Mouse (Mus musculus): ENCODE data around the gene Dock4. TPM values are rescaled to one million over a fixed set of nuclear protein-coding genes. Genes with fewer than 3 reads are reported as not detected.
A peak's percentile ranks its signal among the peaks of the same experiment; 100 is the strongest.

Dock4 gene
- polyA plus RNA-seq, 1 experiment from 2014 or later, result 0.61 TPM

DNA sequence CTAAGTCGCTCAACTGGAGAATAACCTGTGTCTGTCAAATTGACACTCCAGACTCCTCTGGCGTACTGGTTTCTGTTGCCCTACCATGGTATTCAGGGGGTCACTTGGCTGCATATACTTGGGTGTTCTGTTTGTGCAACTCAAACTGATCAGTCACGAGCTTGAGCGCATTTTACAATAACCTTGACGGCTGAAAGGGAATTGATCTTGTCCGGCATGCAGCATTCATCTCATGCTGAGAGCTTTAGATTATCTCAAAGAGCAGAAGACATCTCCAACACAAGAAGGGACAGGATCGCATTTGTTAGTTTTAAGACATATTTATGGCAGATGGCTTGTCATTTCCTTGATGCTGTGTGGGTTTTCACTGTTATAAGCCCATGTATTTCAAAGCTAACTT is 67.2 kb downstream of the Dock4 start:
- no peaks in the 10 kb centered on the region for H3K27me3 ChIP-seq
- no peak overlapping the region for H3K27ac ChIP-seq
- no peaks in the 10 kb centered on the region for H3K9me3 ChIP-seq (replicated peaks)
- no peak for DNase-seq
- no peaks in the 10 kb centered on the region for H3K36me3 ChIP-seq
- no peak overlapping the region for H3K4me2 ChIP-seq
- no peak overlapping the region for H3K9ac ChIP-seq
- no peak overlapping the region for H3K4me3 ChIP-seq (replicated peaks)
- no peaks in the 10 kb centered on the region for H3K4me1 ChIP-seq (replicated peaks)
- 65% methylated on average over 7 of the region's 7 CpGs for WGBS (ENCODE audit: insufficient replicate concordance)
- no peak for ATAC-seq (ENCODE audit: low read depth)

DNA sequence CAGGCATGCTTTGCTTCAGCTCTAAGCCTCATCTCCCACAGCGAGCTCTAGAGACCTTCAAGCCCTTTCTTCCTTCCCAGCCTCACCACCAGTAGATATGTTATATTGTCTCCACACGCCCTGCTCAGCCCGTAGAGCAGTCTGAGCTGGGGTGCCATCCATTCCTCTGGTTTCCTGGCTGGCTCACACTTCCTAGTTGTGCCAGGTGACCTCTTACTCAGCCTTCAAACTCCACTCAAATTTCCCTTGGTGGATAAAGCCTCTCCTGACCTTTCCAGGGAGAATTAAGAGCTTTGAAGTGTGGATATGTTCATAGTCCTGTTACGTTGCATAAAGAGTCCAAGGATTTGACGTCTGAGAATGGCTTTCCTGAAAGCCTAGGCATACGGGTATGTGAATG is 68.3 kb downstream of the Dock4 start:
- no peaks in the 10 kb centered on the region for H3K4me1 ChIP-seq (replicated peaks)
- no peaks in the 10 kb centered on the region for H3K27me3 ChIP-seq
- ATAC-seq (ENCODE audit: low read depth), result no peak
- no peak for DNase-seq
- no peaks in the 10 kb centered on the region for H3K36me3 ChIP-seq
- no peak overlapping the region for H3K27ac ChIP-seq
- H3K4me2 ChIP-seq, result no peak overlapping the region
- no peak overlapping the region for H3K9ac ChIP-seq
- 63% methylated on average over 6 of the region's 6 CpGs for WGBS (ENCODE audit: insufficient replicate concordance)
- H3K4me3 ChIP-seq (replicated peaks), result no peak overlapping the region
- no peaks in the 10 kb centered on the region for H3K9me3 ChIP-seq (replicated peaks)

GRCm38 (mm10) chr12:40522468-40522867 is 76.7 kb downstream of the Dock4 start:
- Histone ChIP-seq H3K9ac (no peak overlapping the region), H3K4me2 (no peak overlapping the region), H3K36me3 (no peaks in the 10 kb centered on the region), H3K4me1 (replicated peaks) (no peaks in the 10 kb centered on the region), H3K4me3 (replicated peaks) (no peak overlapping the region), H3K27ac (no peak overlapping the region), H3K9me3 (replicated peaks) (no peaks in the 10 kb centered on the region), H3K27me3 (no peaks in the 10 kb centered on the region)
- 41% methylated on average over 4 of the region's 4 CpGs for WGBS (ENCODE audit: insufficient replicate concordance)
- no peak for ATAC-seq (ENCODE audit: low read depth)
- DNase-seq, result no peak

DNA sequence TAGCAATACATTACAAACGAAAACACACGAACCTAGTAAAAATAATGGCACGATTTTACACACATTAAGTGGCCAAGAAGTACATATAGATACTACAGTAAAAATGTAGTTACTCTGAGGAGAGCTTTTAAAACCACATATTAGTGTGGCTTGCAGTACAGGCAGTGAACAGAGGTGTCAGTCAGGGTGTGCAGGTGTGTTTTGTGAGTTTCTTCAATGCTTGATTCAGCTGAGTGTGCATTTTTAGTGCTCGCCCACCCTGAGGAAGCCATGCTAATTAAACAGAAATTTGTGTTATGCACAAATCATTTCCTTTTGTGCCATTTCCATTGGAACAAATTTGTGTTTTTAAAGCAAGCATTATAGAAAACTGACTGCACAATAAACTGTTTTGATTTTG is 77.3 kb downstream of the Dock4 start:
- H3K9ac ChIP-seq, result no peak overlapping the region
- 67% methylated on average over 4 of the region's 4 CpGs for WGBS (ENCODE audit: insufficient replicate concordance)
- H3K4me3 ChIP-seq (replicated peaks), result no peak overlapping the region
- no peak overlapping the region for H3K27ac ChIP-seq
- DNase-seq (no peak), ATAC-seq (ENCODE audit: low read depth) (no peak)
- H3K4me2 ChIP-seq, result no peak overlapping the region
- no peaks in the 10 kb centered on the region for H3K9me3 ChIP-seq (replicated peaks)
- no peaks in the 10 kb centered on the region for H3K27me3 ChIP-seq
- no peaks in the 10 kb centered on the region for H3K36me3 ChIP-seq
- no peaks in the 10 kb centered on the region for H3K4me1 ChIP-seq (replicated peaks)

DNA sequence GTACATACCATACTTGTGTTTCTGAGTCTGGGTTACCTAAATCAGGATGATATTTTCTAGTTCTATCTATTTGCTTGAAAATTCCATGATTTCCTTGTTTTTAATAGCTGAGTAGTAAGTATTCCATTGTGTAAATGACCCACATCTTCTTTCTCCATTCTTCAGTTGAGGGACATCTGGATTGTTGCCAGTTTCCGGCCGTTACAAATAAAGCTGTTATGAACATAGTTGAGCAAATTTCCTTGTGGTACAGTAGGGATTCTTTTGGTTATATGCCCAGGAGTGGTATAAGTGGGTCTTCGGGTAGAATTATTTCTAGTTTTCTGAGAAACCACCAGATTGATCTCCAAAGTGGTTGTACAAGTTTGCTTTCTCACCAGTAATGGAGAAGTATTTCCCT is 79.3 kb downstream of the Dock4 start:
- no peaks in the 10 kb centered on the region for H3K4me1 ChIP-seq (replicated peaks)
- no peak for DNase-seq
- no peak overlapping the region for H3K4me3 ChIP-seq (replicated peaks)
- no peaks in the 10 kb centered on the region for H3K36me3 ChIP-seq
- no peak for ATAC-seq (ENCODE audit: low read depth)
- H3K9me3 ChIP-seq (replicated peaks), result no peaks in the 10 kb centered on the region
- H3K27me3 ChIP-seq, result no peaks in the 10 kb centered on the region
- 62% methylated on average over 3 of the region's 3 CpGs for WGBS (ENCODE audit: insufficient replicate concordance)
- no peak overlapping the region for H3K27ac ChIP-seq
- no peak overlapping the region for H3K9ac ChIP-seq
- no peak overlapping the region for H3K4me2 ChIP-seq

GRCm38 (mm10) chr12:40535655-40536618 is 90.2 kb downstream of the Dock4 start:
- H3K4me3 ChIP-seq (replicated peaks), result no peak overlapping the region
- no peaks in the 10 kb centered on the region for H3K36me3 ChIP-seq
- H3K27ac ChIP-seq, result no peak overlapping the region
- H3K4me1 ChIP-seq (replicated peaks), result no peaks in the 10 kb centered on the region
- no peak overlapping the region for H3K4me2 ChIP-seq
- peak; percentile 3 for DNase-seq
- no peaks in the 10 kb centered on the region for H3K27me3 ChIP-seq
- ATAC-seq (ENCODE audit: low read depth), result no peak
- H3K9me3 ChIP-seq (replicated peaks), result no peaks in the 10 kb centered on the region
- no peak overlapping the region for H3K9ac ChIP-seq
- WGBS (ENCODE audit: insufficient replicate concordance), result 26% methylated on average over 9 of the region's 9 CpGs

- no peak overlapping the region for H3K4me2 ChIP-seq
- DNase-seq (no peak), ATAC-seq (ENCODE audit: low read depth) (no peak)
- WGBS (ENCODE audit: insufficient replicate concordance), result 55% methylated on average over 1 of the region's 1 CpGs
- H3K27me3 ChIP-seq, result no peaks in the 10 kb centered on the region
- no peak overlapping the region for H3K9ac ChIP-seq
- H3K36me3 ChIP-seq, result no peaks in the 10 kb centered on the region
- no peaks in the 10 kb centered on the region for H3K4me1 ChIP-seq (replicated peaks)
- no peak overlapping the region for H3K4me3 ChIP-seq (replicated peaks)
- H3K9me3 ChIP-seq (replicated peaks), result no peaks in the 10 kb centered on the region
- H3K27ac ChIP-seq, result no peak overlapping the region
Measured at GRCm38 (mm10) chr12:40537826-40538225, 92.1 kb downstream of the Dock4 start.

- DNase-seq (no peak), ATAC-seq (ENCODE audit: low read depth) (no peak)
- H3K27me3 ChIP-seq, result no peaks in the 10 kb centered on the region
- no peak overlapping the region for H3K9ac ChIP-seq
- WGBS (ENCODE audit: insufficient replicate concordance), result 52% methylated on average over 6 of the region's 6 CpGs
- H3K27ac ChIP-seq, result no peak overlapping the region
- H3K9me3 ChIP-seq (replicated peaks), result no peaks in the 10 kb centered on the region
- no peaks in the 10 kb centered on the region for H3K36me3 ChIP-seq
- H3K4me3 ChIP-seq (replicated peaks), result no peak overlapping the region
- H3K4me2 ChIP-seq, result no peak overlapping the region
- H3K4me1 ChIP-seq (replicated peaks), result no peaks in the 10 kb centered on the region
Measured at GRCm38 (mm10) chr12:40538318-40538717, 92.6 kb downstream of the Dock4 start.

- DNase-seq, result no peak
- Histone ChIP-seq H3K27me3 (no peaks in the 10 kb centered on the region), H3K4me3 (replicated peaks) (no peak overlapping the region), H3K36me3 (no peaks in the 10 kb centered on the region), H3K4me2 (no peak overlapping the region), H3K9ac (no peak overlapping the region), H3K27ac (no peak overlapping the region), H3K9me3 (replicated peaks) (no peaks in the 10 kb centered on the region), H3K4me1 (replicated peaks) (no peaks in the 10 kb centered on the region)
- 73% methylated on average over 6 of the region's 6 CpGs for WGBS (ENCODE audit: insufficient replicate concordance)
- ATAC-seq (ENCODE audit: low read depth), result no peak
Measured at GRCm38 (mm10) chr12:40538780-40539179, 93.0 kb downstream of the Dock4 start.

DNA sequence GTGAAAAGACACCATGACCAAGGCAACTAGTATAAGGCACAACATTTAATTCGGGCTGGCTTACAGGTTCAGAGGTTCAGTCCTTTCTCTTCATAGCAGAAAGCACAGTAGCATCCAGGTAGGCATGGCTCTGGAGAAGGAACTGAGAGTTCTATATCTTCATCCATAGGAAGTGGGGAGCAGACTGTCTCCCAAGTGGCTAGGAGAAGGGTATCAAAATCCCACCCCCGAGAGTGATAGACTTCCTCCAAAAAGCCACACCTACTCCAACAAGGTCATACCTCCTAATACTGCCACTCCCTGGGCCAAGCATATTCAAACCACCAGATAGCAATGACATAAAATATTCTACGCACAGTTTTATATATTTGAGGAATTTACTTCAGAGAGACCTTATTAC is 98.5 kb downstream of the Dock4 start:
- no peaks in the 10 kb centered on the region for H3K27me3 ChIP-seq
- H3K4me2 ChIP-seq, result no peak overlapping the region
- ATAC-seq (ENCODE audit: low read depth), result no peak
- no peaks in the 10 kb centered on the region for H3K9me3 ChIP-seq (replicated peaks)
- H3K36me3 ChIP-seq, result no peaks in the 10 kb centered on the region
- no peak overlapping the region for H3K9ac ChIP-seq
- no peak overlapping the region for H3K27ac ChIP-seq
- no peak for DNase-seq
- WGBS (ENCODE audit: insufficient replicate concordance), result 61% methylated on average over 3 of the region's 3 CpGs
- H3K4me3 ChIP-seq (replicated peaks), result no peak overlapping the region
- no peaks in the 10 kb centered on the region for H3K4me1 ChIP-seq (replicated peaks)

- Histone ChIP-seq H3K4me3 (replicated peaks) (no peak overlapping the region), H3K27ac (no peak overlapping the region), H3K27me3 (no peaks in the 10 kb centered on the region), H3K4me1 (replicated peaks) (no peaks in the 10 kb centered on the region), H3K9me3 (replicated peaks) (no peaks in the 10 kb centered on the region), H3K9ac (no peak overlapping the region), H3K4me2 (no peak overlapping the region), H3K36me3 (no peaks in the 10 kb centered on the region)
- 56% methylated on average over 5 of the region's 5 CpGs for WGBS (ENCODE audit: insufficient replicate concordance)
- no peak for DNase-seq
- no peak for ATAC-seq (ENCODE audit: low read depth)
Measured at GRCm38 (mm10) chr12:40546827-40547226, 101.1 kb downstream of the Dock4 start.

DNA sequence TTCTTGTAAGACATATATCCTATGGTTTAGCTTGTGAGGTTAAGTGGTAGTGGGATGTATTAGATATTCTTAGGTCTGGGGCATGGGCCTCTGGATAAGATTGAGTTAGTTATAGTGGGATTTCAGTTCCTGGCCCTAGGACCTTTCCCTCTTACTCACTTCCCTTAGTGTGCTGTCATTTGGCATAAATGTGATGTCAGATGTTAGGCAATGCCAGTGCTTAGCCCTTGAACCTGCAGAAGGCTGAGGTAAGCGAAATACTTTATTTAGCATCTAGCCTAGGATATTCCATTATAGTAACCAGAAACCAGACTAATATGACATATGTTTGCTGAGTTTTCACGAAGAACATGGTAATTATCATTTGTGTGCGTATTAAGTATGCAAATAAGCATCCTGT is 105.6 kb downstream of the Dock4 start:
- no peaks in the 10 kb centered on the region for H3K36me3 ChIP-seq
- no peaks in the 10 kb centered on the region for H3K9me3 ChIP-seq (replicated peaks)
- no peaks in the 10 kb centered on the region for H3K27me3 ChIP-seq
- H3K4me2 ChIP-seq, result no peak overlapping the region
- ATAC-seq (ENCODE audit: low read depth) (no peak), DNase-seq (no peak)
- H3K9ac ChIP-seq, result no peak overlapping the region
- no peaks in the 10 kb centered on the region for H3K4me1 ChIP-seq (replicated peaks)
- WGBS (ENCODE audit: insufficient replicate concordance), result 67% methylated on average over 3 of the region's 3 CpGs
- no peak overlapping the region for H3K27ac ChIP-seq
- no peak overlapping the region for H3K4me3 ChIP-seq (replicated peaks)

Measured in liver, embryonic 13.5 days (tissue).